Mouse (Mus musculus) mouse trophoblast stem cell (cell line): ENCODE measurements around the gene Mnat1.

Source experiments
- in situ Hi-C, 2 experiments: fragments of 300-500 bp; cut with MseI, MboI; formaldehyde crosslinking; loops; 2 replicates in 1 of 2; 3 replicates in 1 of 2; pipeline ENCODE4 v1.15.1; 2025

Mnat1 gene

GRCm38 (mm10) chr12:73317706-73318686 is 194.5 kb downstream of the Mnat1 start:
- in situ Hi-C loops = no loop called here
